Mouse (Mus musculus) 416B (cell line): ENCODE data around the gene Prl2c2.
"Not testable (repeated sequence)": the region's sequence is repeated elsewhere in the genome, so short reads cannot be mapped to it uniquely, and the experiment has no call there.

ENCODE experiments used
- DNase-seq: peaks from one replicate; pipeline ENCODE4 v3.0.0; 2011; ENCODE audit warnings: low read depth

The Prl2c2 gene

DNA sequence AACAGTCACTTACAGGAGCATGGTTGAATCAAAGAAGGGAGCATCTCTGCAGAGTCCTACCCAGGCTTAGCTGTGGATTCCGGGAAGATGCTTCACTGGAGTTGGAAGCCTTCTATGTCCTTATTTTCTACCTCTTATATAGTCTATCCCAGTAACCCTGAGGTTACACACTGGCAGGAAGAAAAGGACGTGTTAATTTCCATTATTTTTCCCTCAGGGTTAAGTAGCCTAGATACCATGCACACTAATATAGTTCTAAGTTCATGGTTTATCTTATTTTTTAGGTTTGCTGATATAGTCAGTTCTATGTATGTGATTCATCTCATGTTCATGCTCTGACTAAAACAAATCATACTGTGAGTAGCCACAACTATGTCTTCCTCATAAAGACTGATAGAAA is at the start of gene Prl2c2:
Gene Prl2c2, minus strand, starts transcription at position 101 of the 400 bp plus-strand sequence.
- not testable (repeated sequence) for DNase-seq

DNA sequence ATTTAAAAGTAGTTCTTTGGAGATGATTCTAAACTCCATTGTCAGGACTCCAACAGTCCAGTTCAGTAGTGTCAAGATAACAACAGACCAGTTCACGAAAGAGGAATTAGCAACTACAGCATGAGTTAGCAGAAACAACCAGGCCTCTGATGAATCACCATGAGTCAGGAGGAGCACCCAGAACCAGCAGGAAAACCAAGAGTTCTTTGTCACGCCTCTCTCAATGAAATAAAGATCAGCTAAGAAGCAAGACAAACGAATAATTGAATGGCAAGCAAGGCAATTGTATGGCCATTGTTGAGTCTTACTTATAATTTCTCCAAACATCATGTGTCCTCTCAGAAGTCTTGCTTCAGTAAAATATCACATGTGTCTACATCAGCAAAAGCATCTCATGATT is 20.7 kb upstream of the Prl2c2 start:
- DNase-seq: peak; percentile 57

DNA sequence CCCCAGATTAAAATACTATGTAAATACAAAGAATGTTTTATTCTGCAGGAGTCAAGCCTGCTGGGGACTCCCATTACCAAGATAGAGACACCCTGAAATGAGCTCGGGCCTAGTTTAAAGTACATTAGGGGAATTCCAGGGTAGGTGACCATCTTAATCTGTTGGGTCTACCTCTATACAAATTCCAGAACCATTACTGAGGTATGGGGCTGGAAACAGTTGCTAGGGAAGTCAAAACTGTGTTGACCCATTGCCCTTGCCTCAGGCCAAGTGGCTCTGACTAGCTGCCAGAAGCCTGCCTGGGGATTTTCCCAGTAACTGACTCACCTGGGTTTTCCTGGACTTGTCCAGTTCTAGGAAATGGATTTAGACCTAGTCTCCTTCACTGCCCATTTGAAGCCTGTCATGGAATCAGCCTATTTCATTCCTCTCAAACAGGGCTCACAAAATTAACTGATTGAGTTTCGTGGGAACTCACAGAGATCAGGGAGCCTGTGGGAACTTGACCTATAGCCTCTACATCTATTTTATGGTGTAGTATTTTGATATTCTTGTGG is 8.9 kb upstream of the Prl2c2 start:
- DNase-seq: not testable (repeated sequence)
